Mouse (Mus musculus) adipocyte (in vitro differentiated cells): ENCODE data around the gene Fam181a.
A peak's percentile ranks its signal among the peaks of the same experiment; 100 is the strongest.

Experiments used
- DNase-seq: peaks from one replicate; pipeline ENCODE4 v3.0.0-alpha.2; 2016; ENCODE audit warnings: low spot score

Gene Fam181a

DNA sequence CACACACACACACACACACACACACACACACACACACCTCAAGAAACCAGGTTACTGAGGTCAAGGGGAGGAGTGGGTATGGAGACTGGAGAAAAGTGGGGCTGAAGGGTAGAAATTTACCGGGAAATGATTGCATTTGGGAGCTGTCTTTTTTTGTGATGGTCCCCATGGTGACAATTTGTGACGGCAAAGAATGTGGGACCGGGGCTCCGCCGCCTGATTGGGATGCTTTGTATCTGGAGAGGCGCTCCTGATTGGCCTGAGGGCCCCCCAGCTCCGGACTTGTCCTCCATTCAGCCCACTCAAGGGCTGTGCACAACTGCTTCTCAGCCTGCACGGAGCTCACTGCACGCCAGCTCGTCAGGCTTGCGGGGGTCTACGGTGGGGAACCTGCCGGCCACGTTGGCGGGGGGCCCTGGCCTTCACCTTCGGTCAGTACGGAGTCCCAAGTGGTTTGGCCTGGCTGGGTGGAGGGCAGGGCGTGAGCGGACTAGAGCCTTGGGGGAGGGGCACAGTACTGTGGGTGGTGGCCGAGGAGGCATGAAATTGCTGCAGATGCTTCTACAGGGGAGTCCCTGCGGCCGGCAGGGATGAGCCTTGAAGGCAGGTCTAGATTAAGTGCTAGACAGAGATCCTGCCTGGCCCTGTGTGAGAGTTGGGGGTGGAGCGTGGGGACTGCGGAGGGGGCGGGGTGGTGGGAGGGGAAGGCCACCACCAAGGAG is 4.0 kb downstream of the Fam181a start:
- DNase-seq = no peak

DNA sequence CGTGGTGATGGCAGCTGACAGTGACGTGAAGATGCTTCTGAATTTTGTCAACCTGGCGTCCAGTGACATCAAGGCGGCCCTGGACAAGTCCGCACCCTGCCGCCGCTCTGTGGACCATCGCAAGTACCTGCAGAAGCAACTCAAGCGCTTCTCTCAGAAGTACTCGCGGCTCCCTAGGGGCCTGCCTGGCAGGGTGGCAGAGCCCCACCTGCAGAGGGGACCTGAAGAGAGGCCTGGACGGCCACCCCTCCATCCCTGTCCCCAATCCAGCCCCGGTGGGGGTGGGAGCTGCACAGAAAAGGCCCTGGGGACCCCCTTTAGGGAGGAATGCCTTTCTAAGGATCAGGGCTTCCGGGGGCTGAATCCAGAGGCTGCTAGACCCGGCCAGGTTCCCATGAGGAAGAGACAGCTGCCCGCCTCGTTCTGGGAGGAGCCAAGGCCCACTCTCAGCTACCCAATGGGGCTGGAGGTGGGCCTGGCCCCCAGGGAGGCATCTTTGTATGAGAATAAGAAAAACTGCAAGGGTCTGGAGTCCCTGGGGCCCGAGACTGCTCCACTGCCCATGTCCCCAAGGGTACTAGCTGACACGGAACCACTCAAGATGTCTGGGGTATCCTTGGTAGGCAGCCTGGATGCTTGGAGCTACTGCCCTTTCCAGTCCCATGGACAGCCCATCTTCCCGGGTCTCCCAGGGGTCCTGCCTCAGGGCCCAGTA is 5.2 kb downstream of the Fam181a start:
- DNase-seq = no peak

GRCm38 (mm10) chr12:103322801-103323200 is 12.0 kb downstream of the Fam181a start:
- peak; percentile 4 for DNase-seq

DNA sequence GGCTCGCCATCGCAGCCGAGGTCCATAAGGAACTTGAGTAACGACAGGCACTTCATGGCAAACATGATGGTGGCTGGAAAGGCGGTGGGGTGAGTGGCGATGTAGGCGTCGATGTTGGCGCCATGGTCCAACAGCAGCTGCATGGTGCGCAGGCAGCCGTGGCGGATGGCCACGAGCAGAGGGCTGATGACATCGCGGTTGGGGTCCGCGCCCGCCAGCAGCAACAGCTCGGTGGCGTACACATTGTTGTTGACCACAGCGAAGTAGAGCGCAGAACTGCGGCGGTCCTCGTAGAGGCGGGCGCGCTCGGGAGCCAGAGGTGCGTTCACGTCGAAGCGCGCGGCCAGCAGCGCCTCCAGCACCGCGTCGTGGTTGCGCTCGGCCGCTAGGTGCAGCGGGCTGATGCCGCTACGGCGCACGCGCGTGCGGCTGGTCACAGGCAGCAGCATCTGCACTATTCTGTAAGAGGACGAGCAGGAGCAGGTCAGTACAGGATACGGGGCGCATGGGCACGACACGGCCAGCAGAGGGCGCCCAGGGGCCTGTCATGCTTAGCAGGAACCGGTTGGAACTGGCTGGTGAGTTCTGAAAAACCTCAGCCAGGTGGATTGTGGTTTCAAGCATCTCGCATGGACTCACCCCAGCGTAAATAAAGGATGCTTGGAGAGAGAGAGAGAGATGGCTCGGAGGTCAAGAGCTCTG is 14.5 kb downstream of the Fam181a start:
- DNase-seq = no peak

DNA sequence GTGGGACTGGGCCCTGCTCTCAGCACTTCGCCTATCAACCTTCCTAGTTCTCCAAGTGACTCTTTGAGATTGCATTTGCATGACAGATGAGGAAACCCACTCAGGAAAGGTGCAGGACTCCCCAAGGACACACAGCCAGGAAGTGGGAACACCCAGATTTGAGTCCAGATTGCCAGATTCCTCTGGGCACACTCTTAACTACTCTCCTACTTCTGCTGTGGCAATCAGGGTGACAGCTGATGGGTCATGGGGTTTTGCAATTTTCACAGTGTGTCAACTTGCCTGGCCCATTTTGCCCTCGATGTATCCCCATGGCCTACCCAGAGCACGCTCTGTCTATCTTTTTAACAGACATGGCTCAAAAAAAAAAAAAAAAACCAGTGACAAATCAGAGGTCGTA is 15.8 kb downstream of the Fam181a start:
- peak; percentile 3 for DNase-seq

DNA sequence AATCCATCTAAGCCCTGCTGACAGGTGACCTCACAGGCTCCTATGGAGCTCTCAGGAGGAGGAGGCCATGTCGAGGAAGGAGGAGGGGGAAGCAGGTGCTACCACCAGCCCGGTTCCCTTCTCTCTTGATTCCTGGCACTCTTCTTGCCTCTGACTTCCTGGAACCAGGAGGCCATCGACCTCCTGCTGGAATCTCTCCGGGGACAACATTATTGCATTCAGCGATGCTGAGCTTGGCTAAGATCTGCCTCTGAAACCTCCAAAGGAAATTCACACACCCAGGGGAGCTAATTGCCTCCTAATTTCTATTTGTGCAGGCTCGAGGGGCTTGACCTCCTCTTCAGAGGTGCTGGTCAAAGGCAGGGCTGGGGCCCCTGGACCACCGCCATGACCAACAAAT is 16.3 kb downstream of the Fam181a start:
- DNase-seq = no peak

- no peak for DNase-seq
Observed at GRCm38 (mm10) chr12:103328448-103329191, 17.8 kb downstream of the Fam181a start.

DNA sequence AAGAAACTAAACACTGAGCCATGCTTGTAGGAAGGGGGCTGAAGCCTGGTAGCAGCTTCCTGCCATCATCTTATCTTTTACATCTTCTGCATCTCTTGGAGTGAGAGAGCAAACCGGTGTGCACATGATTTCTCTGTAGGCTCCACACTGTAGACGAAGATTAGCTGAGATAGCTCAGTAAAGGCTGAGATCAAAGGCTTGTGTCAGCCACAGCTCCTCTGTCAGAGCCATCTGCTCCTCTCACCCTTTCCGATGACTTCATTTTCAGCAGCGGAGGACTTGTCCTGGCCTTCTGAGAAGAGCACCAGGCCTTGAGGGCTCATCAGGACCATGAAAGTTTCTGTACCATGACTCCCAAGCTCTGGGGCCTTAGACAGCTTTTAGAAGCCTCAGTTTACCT is 20.7 kb downstream of the Fam181a start:
- no peak for DNase-seq

DNA sequence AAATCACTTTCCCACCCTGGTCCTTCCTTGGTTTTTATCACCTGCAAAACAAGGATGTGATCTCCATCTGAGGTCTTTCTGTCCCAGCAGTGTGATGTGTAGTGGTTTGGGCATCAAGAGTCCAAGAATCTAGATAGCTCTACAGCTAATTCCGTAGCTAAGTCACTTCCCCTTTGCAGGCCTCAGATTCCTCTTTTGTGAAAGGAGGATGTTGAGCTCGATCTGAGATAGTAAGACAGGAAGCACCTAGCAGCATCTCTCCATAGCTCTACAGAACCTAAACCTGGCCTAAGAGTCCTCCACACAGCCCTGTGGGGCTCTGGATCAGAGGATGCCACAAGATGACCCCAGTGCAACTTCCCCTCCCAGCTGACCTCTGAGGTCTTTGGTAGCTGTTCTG is 22.1 kb downstream of the Fam181a start:
- DNase-seq = no peak

DNA sequence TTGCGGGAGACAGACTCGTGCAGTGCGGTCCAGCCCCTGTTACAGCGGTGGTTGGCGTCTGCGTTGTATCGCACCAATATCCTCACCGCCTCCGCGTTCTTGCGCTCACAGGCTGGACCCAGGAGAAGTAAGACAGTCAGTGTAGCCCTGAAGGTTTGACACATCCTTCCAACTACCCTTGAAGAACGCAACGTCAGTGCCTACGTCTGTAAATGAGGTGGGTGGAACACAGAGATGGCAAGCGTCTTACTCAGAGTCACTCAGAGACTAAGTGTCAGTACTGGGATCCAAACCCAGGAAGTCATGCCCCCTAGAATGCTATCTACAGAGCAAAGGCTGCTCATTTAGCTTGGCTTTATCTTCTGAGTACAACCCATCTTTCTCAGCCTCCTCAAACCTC is 22.7 kb downstream of the Fam181a start:
- no peak for DNase-seq

- no peak for DNase-seq
Observed at GRCm38 (mm10) chr12:103336766-103337165, 26.0 kb downstream of the Fam181a start.

DNA sequence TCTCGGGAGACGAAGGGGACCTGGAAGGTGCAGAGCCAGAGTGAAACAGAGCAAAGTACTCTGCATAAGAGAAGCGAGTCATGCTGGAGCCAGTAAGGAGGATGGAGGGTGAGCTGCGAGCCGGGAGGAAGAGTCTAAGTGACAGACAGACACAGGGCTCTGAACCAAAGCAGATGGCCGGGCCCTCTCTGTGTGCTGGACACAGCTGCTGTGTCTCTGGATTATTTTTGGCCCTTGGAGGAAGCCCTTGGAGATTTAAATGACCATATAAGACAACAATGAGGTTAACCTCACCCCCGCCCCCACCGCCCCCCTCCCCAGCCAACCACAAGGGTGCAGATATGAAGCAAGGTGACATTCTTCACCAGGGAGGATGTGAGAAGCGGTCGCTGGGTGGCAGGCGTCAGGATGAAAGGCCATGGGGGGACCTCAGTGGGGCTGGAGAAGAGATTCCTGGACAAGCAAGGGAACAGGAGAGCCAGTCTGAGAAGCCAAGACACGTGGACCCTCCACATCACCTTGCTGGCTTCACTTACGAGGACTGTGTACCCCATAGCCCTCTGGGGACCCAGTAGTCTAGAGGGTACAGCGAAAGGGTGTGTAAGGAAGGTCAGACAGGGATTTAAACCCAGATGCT is 27.5 kb downstream of the Fam181a start:
- no peak for DNase-seq

DNA sequence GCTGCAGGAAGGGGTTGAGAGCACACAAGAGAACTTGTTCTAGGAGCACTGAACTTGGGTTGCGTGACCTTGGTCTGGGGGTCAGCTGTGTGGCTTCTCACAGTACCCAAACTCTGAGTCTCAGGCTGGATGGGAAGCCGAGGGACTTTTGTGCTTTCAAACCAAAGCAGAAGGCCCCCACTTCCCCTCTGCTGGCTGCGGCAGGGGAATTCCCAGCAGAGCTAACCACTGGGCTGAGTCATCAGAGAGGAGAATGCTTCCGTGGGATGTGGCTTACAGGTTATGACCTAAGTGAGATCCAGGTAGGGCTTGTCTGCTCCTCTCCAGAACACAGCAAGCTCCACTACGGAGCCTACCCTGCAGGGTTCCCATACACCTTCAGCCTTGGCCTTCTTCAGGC is 30.4 kb downstream of the Fam181a start:
- no peak for DNase-seq

DNA sequence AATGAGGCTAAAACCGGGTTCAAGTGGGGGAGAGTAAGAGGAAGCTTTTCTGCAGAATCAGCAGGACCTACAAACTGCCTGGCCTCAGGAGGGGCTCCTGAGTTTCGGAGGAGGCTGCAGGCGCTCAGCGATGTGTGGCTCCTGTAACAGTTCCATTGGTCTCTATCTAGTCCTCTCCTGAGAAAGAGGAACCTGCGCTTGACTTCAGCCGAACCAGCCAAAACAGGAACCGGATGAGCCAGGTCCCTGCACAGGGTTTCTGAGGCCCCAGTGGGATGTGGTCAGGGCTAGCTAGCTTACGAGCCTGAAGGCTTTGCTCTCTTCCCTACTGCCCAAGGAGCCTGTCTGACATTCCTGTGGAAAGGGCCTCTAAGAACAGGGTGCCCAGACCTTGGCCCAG is 32.7 kb downstream of the Fam181a start:
- no peak for DNase-seq

- no peak for DNase-seq
Observed at GRCm38 (mm10) chr12:103344934-103345333, 34.2 kb downstream of the Fam181a start.

- DNase-seq = no peak
Observed at GRCm38 (mm10) chr12:103346945-103347344, 36.2 kb downstream of the Fam181a start.

DNA sequence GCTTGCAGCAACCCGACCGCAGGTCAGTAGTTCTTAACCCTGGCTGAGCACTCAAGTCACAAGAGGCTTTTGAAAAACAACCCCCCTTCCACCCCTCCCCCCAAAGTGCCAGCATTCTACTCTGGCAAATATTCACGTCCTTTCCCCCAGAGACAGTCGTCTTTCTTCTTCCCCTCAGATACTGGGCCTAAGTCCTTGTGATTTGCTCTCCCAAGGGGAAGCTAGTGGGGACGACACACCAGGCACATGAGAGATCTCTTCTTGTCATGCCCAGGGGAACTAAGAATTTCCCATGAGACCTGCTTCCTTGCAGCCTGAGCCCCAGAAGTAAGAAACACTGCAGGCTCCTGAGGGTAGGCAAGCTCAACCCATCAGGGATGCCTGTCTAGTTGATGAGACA is 36.6 kb downstream of the Fam181a start:
- no peak for DNase-seq

DNA sequence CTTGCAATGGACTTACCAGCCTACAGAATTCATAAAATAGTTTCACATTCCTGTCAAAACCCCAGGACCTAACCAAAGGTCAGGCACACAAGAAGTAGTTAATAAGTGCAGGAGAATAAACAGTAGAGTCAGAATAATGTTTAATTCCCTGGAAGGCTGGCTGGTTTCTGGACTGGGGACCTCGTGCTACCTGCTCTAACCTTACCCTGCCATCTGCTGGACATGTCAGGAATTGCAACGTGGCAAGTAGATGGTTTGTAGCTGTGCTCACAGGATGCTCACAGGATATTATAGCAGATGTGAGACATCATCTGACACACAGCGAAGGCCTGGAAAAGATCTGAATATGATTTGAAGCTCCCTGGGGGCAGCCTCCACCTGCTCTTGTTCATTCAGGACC is 37.7 kb downstream of the Fam181a start:
- DNase-seq = peak; percentile 79

DNA sequence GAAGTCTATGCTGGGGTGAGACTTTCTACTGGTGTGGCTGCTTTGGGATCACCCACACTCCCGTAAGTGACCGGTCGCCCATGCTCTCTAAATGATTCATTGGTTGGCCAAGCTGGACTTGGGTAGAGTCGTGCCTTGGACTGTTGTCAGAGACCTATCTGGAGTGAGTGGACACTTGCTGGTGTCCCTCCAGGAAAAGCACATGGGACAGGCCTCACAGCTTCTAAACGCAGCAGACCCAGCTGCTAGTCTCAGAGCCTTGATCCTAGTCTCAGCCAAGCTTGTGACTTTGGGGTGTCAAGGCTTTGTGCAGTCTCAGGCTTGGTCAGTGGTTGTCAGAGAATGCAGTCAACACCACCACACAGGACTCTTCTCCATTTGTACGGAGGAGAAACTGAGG is 42.0 kb downstream of the Fam181a start:
- no peak for DNase-seq

DNA sequence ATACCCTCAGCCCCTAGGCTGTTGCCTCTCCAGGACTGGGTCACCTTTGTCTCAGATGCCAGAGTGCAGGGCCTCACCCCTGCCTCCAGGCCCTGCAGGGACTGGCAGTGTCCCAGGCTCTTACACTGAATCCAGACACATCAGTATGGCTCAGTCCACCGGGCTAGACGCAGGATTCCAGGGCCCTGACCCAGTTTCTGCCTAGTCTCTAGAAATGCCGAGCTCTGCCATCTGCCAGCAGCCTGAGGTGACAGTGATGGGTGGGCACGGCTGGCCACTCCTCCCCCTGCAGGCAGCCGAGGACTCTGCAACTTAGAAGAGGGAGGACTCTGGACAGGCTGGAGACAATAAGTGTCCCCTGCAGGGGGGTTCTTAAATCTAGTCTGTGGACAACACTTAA is 42.8 kb downstream of the Fam181a start:
- DNase-seq = peak; percentile 8

- DNase-seq = no peak
Observed at GRCm38 (mm10) chr12:103355746-103356414, 45.1 kb downstream of the Fam181a start, which contains the start of gene Asb2. TSS of gene Asb2 (minus strand) at chr12:103356001.
